Mouse (Mus musculus) lung, embryonic 15.5 days (tissue): ENCODE data around the gene Dus3l. TPM values are rescaled to one million over a fixed set of nuclear protein-coding genes. Genes with fewer than 3 reads are reported as not detected.

Experiments used
- ATAC-seq: fragments of 200-750 bp; cut with Nextera tagmentation; 2 replicates; pipeline ENCODE4 v1.8.0; 2017; ENCODE audit warnings: moderate number of reproducible peaks, borderline replicate concordance; ENCODE audit not compliant: low FRiP score, low TSS enrichment; ENCODE audit errors: extremely low read depth
- H3K27ac ChIP-seq: fragments of 300-500 bp; sonication (generic); 2 replicates; pipeline ENCODE4 v1.5.1; 2015; ENCODE audit warnings: moderate library complexity, mild to moderate bottlenecking, inconsistent platforms
- H3K27me3 ChIP-seq: fragments of 300-500 bp; sonication (generic); 2 replicates; pipeline ENCODE4 v1.6.1; 2015; ENCODE audit warnings: inconsistent platforms
- H3K36me3 ChIP-seq: fragments of 300-500 bp; sonication (generic); 2 replicates; pipeline ENCODE4 v1.6.1; 2015; ENCODE audit warnings: inconsistent platforms
- H3K4me1 ChIP-seq: fragments of 300-500 bp; sonication (generic); 2 replicates; pipeline ENCODE4 v1.6.1; 2015; ENCODE audit warnings: inconsistent platforms
- H3K4me2 ChIP-seq: fragments of 300-500 bp; sonication (generic); 2 replicates; pipeline ENCODE4 v1.6.1; 2015; ENCODE audit warnings: inconsistent platforms, mild to moderate bottlenecking, moderate library complexity
- H3K4me3 ChIP-seq: fragments of 300-500 bp; sonication (generic); 2 replicates; pipeline ENCODE4 v1.5.1; 2015; ENCODE audit warnings: mild to moderate bottlenecking, inconsistent platforms
- H3K9ac ChIP-seq: fragments of 300-500 bp; sonication (generic); 2 replicates; pipeline ENCODE4 v1.6.1; 2015; ENCODE audit warnings: inconsistent platforms
- H3K9me3 ChIP-seq: fragments of 300-500 bp; sonication (generic); 2 replicates; pipeline ENCODE4 v1.6.1; 2016; ENCODE audit warnings: inconsistent platforms
- WGBS: fragments of 180-500 bp; shearing (Covaris S2); methylation state at CpG from one replicate; pipeline ENCODE4 v1.1.7; 2015; 5-methylcytosine and 5-hydroxymethylcytosine counted together
- polyA plus RNA-seq: library from polyadenylated mRNA; unstranded; fragments of >200 nt; fragmentation: Nextera tagmentation; extraction: Ambion mirVana; gene quantifications from 2 replicates; pipeline ENCODE4 v1.2.1, GENCODE M21; 2015

The Dus3l gene
- polyA plus RNA-seq, result 42.6 and 46.5 TPM in 2 replicates

DNA sequence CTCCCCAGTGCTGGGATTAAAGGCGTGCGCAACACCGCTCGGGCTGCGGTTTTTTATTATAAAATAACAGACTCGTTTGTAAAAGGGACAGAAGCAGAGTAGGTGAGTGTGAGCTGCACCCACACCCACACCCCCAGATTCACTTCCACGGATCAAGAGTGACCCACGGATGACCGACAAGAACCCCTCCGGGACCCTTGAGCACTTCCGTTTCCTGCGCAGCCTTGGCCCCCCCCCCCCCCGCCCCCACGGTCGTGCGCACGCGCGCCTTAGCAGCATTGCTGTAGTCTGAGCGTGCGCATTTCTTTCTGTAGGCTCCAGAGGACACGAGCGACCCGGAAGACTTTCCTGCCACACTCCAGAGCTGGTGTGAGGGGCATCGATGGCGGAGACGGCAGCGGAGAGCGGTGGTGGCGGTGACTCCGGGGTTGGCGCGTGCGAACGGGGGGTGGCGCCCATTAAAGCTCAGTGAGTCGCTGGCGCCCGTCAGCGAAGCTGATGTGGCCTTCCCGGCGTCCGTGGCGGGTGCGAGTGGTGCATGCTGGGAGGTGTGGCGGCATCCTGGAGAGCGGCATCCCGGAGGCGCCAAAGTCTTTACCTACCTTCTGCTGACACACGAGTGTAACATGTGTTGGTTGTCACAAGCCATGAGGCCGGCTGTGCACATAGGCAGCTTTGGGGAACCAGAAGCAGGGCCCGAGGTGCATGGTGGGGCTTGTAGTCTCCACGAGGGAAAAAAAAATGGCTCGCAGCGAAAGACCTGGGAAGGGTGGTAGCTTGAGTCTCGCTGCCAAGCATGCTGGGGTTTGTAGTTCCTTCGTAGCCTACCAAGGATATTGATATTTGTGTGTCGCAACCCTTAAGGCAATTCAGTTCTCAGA, at the start of gene Dus3l:
Gene Dus3l (plus strand): TSS at position 284 of the 881 bp plus-strand sequence.
- Histone ChIP-seq H3K4me3 (peak within 1 kb of the TSS; percentile 74), H3K27me3 (no peaks in the 10 kb centered on the region), H3K36me3 (peaks cover 23% of the 10 kb centered on the region), H3K9ac (peak within 1 kb of the TSS; percentile 87), H3K4me1 (peaks cover 41% of the 10 kb centered on the region), H3K27ac (peak within 1 kb of the TSS; percentile 96), H3K4me2 (peak within 1 kb of the TSS; percentile 70), H3K9me3 (no peaks in the 10 kb centered on the region)
- WGBS, result under 1% methylated on average over 56 of the region's 58 CpGs
- ATAC-seq, result peak; percentile 82

DNA sequence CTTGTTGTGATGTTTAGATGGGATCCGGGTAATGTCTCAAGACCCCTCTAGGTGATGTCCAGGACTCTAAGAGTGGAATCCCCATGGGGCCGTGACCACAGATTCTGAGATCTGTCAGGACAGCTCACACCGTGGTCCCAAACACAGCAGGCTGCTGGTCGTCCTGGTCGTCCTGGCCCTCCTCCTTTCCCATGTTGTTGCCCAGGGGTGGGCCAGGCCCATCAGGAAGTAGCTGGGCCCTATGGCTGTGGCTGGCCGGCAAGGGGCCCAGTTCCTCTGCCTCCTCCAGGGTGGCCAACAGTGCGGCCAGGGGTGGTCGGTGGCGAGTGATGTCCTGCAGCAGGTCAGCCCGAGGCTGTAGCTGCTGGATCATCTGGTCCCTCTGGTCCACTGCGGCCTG, 49.2 kb upstream of the Dus3l start:
- H3K36me3 ChIP-seq, result peaks cover 25% of the 10 kb centered on the region
- no peak overlapping the region for H3K9ac ChIP-seq
- no peaks in the 10 kb centered on the region for H3K9me3 ChIP-seq
- H3K27me3 ChIP-seq, result no peaks in the 10 kb centered on the region
- 52% methylated on average over 11 of the region's 11 CpGs for WGBS
- H3K4me2 ChIP-seq, result peak overlapping the region; percentile 88; the same call in 1 of the 2 replicates
- no peak overlapping the region for H3K27ac ChIP-seq
- ATAC-seq, result no peak
- peaks cover 27% of the 10 kb centered on the region for H3K4me1 ChIP-seq
- no peak overlapping the region for H3K4me3 ChIP-seq

DNA sequence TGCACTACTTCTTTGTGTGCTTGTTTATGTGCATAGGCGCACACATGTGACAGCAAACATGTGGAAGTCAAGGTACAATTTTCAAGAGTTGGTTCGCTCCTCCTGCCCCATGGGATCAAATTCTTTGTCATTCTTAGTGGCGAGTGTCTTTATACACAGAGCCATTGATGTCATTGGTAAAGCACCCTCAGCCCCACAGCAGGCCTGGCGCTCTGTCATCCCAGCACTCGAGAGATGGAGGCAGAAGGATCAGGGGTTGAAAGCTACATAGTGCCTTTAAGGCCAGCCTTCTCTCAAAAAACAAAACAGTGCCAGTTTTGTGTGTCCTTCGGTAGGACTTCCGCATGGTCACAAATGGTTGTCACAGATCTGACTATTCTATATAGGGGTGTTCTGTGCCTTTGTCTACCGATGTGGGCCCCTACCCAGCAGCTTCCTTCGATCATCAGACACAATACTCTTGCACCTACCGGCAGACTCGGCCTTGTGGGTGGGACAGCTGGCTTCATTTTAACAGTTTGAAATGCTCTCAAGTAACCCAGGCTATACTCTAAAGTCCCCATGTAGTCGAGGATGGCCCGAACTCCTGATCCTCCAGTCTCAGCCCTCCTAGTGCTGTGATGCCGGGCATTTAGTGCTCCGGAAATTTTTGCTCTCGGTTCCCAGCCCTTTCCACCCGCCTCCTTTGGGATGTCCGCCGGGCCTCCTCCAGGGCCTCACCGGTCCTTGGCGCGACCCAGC, 48.5 kb upstream of the Dus3l start:
- H3K36me3 ChIP-seq, result peaks cover 18% of the 10 kb centered on the region
- peak overlapping the region; percentile 67 for H3K9ac ChIP-seq
- 22% methylated on average over 22 of the region's 22 CpGs for WGBS
- H3K4me2 ChIP-seq, result peak overlapping the region; percentile 88
- H3K4me1 ChIP-seq, result peaks cover 27% of the 10 kb centered on the region
- H3K4me3 ChIP-seq, result peak overlapping the region; percentile 76
- no peaks in the 10 kb centered on the region for H3K9me3 ChIP-seq
- no peak for ATAC-seq
- peak overlapping the region; percentile 78 for H3K27ac ChIP-seq
- no peaks in the 10 kb centered on the region for H3K27me3 ChIP-seq

GRCm38 (mm10) chr17:56716655-56717362, 47.7 kb upstream of the Dus3l start:
- Histone ChIP-seq H3K4me2 (peak overlapping the region; percentile 88), H3K36me3 (peaks cover 17% of the 10 kb centered on the region), H3K4me3 (peak overlapping the region; percentile 76), H3K9me3 (no peaks in the 10 kb centered on the region), H3K27ac (peak overlapping the region; percentile 78), H3K27me3 (no peaks in the 10 kb centered on the region), H3K9ac (peak overlapping the region; percentile 84), H3K4me1 (peaks cover 27% of the 10 kb centered on the region)
- ATAC-seq, result peak; percentile 94
- under 1% methylated on average over 54 of the region's 55 CpGs for WGBS

- under 1% methylated on average over 59 of the region's 59 CpGs for WGBS
- Histone ChIP-seq H3K9me3 (no peaks in the 10 kb centered on the region), H3K27ac (peak within 1 kb of the TSS; percentile 78), H3K4me2 (peak within 1 kb of the TSS; percentile 88), H3K36me3 (peaks cover 16% of the 10 kb centered on the region), H3K4me1 (peaks cover 27% of the 10 kb centered on the region), H3K9ac (peak within 1 kb of the TSS; percentile 84), H3K27me3 (no peaks in the 10 kb centered on the region), H3K4me3 (peak within 1 kb of the TSS; percentile 76)
- ATAC-seq, result peak; percentile 75
Observed at GRCm38 (mm10) chr17:56717363-56718058, 47.0 kb upstream of the Dus3l start, which contains the start of the genes Ndufa11 and Vmac. TSS of gene Ndufa11 (plus strand) at chr17:56717767. TSS of gene Vmac (minus strand) at chr17:56718022.

DNA sequence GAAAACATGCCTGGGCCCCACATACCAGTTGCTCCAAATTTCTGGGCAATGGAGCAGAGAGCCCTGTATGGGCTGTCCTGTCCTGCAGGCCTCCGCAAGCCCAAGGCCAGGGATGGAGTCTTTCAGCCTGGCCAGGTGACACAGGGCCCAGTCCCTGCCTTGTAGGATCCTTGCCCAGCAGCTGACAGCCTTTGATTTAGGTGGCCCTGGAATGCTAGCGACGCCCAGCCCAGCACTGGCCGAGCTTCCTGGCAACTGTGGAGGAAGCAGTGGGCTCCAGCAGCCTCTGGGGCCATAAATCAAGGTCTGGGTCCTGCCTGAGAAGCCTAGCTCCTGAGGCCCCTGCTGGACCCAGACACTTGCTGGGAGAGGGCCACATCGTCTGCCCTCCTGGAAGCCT, 42.1 kb upstream of the Dus3l start:
- no peaks in the 10 kb centered on the region for H3K27me3 ChIP-seq
- peaks cover 16% of the 10 kb centered on the region for H3K36me3 ChIP-seq
- H3K4me2 ChIP-seq, result no peak overlapping the region
- WGBS, result 69% methylated on average over 5 of the region's 5 CpGs
- no peaks in the 10 kb centered on the region for H3K9me3 ChIP-seq
- no peak for ATAC-seq
- no peak overlapping the region for H3K4me3 ChIP-seq
- H3K4me1 ChIP-seq, result peaks cover 27% of the 10 kb centered on the region
- H3K27ac ChIP-seq, result no peak overlapping the region
- no peak overlapping the region for H3K9ac ChIP-seq

DNA sequence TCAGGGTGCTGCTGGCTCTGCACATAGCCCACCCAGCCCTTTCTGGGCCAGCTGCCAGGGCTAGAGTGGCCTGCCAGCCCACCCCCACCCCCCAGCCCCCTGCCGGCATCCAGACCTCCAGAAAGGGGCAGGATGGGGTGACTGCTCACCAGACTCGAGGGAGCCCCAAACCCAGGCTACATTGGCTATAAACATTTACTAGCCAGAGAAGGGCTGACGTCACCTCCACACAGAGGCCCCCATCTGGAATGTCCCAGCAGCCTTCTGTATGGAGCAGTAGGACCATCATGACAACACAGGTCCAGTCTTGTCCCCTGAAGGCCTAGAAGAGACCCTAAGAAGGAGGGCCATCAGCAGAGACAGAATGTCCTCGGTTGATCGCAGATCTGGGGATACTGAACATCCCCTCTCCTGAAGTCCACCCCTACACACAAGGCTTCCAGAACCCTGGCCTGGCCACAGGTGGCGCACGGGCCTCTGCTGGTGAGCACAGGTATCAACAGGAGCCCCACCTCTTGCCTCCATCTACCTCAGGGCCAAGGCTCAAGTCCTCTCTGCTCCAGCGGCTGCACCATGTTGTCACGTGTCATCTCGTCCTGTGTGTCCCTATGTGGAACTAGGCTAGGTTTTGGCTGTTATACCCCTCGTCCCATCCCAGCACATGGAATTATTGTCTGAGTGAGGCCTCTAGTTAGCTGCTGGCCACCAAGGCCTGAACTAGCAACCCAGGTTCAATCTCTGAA, 41.0 kb upstream of the Dus3l start:
- H3K4me1 ChIP-seq, result peaks cover 32% of the 10 kb centered on the region
- H3K36me3 ChIP-seq, result peaks cover 16% of the 10 kb centered on the region

DNA sequence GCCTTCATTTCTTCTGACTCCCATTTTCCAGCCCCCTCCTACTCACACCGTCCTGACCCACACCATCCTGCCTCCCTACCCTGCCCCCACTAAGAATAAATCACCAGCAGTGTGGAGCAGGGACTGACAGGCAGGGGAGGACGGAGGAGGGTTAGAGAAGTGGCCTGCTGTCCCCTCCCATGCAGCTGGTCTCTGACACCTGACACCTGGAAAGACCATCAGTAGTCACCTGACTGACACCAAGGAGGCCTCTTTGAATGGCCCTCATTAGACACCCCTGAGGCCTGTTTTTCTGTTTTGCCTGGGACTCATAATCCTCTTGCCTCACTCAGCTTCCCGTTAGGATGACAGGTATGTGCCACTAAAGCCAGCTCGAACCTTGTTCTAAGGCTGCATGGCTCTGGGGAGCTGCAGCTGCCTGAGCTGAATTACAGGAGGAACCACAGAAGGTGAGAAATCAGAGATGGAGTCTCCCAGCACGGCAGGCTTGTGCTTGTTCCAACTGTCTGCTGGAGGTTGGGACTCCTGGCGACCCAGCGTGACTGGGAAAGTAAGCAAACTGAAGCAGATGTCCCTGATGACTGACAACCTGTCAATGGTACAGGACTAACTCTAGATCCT, 37.4 kb upstream of the Dus3l start:
- Histone ChIP-seq H3K27ac (peak overlapping the region; percentile 34; the same call in 1 of the 2 replicates), H3K27me3 (no peaks in the 10 kb centered on the region), H3K4me2 (0 out of 2 replicates have a peak overlapping the region, but pooled peaks have one; percentile 14), H3K4me1 (peaks cover 27% of the 10 kb centered on the region), H3K36me3 (peaks cover 6% of the 10 kb centered on the region; the same call in 1 of the 2 replicates), H3K9ac (no peak overlapping the region), H3K4me3 (no peak overlapping the region), H3K9me3 (no peaks in the 10 kb centered on the region)
- ATAC-seq, result no peak
- 7% methylated on average over 7 of the region's 7 CpGs for WGBS

More for the DNA sequence above, 41.0 kb upstream of the Dus3l start:
- Histone ChIP-seq H3K4me2 (no peak overlapping the region), H3K9me3 (no peaks in the 10 kb centered on the region), H3K9ac (no peak overlapping the region), H3K4me3 (no peak overlapping the region), H3K27ac (no peak overlapping the region), H3K27me3 (no peaks in the 10 kb centered on the region)
- ATAC-seq, result no peak
- WGBS, result 75% methylated on average over 11 of the region's 11 CpGs

DNA sequence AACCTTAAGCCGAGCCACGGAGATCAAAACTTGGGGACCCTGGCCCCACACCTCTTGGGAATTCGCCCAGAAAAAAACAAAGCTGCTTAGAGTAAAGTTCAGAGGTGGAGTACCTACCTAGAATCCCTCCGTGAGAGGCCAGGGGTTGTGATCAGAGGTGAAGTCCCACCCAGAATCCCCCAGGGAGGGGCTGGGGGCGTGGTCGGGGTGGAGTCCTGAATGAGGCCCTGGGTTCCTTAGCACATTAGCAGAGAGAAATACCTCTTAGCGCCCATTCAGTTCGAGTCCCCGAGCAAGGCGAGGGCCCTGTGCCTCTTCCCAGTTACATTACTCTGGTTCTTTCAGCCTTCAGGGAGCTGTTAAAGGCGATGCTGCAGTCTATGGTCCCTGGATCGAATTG, 36.9 kb upstream of the Dus3l start:
- WGBS, result 9% methylated on average over 12 of the region's 12 CpGs
- peaks cover 27% of the 10 kb centered on the region for H3K4me1 ChIP-seq
- H3K4me3 ChIP-seq, result no peak overlapping the region
- no peaks in the 10 kb centered on the region for H3K9me3 ChIP-seq
- H3K27me3 ChIP-seq, result no peaks in the 10 kb centered on the region
- H3K27ac ChIP-seq, result peak overlapping the region; percentile 34; the same call in 1 of the 2 replicates
- H3K9ac ChIP-seq, result no peak overlapping the region
- ATAC-seq, result no peak
- peak overlapping the region; percentile 14; the same call in 1 of the 2 replicates for H3K4me2 ChIP-seq
- H3K36me3 ChIP-seq, result peaks cover 2% of the 10 kb centered on the region; the same call in 1 of the 2 replicates

DNA sequence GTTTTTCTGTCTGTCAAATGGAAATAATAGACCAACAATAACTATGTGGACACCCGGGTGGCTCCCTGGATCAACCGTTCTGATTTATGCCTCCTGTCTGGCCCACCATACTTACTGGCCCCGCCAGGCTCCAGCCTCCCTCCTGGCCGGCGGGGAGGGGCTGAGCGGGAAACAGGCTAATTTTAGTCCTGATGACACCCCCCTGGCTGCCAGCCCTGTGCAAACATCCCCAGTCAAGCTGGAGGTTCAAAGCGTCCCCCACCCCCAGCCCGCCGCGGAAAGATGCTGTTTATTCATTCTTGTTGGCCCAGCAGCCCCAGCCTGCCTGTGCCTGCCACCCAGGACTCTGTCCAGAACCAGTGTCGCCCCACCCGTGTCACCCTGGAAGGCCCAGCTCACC, 36.4 kb upstream of the Dus3l start:
- Histone ChIP-seq H3K9me3 (no peaks in the 10 kb centered on the region), H3K36me3 (no peaks in the 10 kb centered on the region), H3K4me1 (peaks cover 27% of the 10 kb centered on the region), H3K27ac (peak overlapping the region; percentile 34; the same call in 1 of the 2 replicates), H3K4me3 (no peak overlapping the region), H3K9ac (no peak overlapping the region), H3K4me2 (peak overlapping the region; percentile 14; the same call in 1 of the 2 replicates), H3K27me3 (no peaks in the 10 kb centered on the region)
- ATAC-seq, result peak; percentile 59; the same call in 1 of the 2 replicates
- whole genome bisulfite sequencing, result 3% methylated on average over 12 of the region's 12 CpGs
